Mouse (Mus musculus) bone marrow macrophage, adult 2 months (primary cell): ENCODE data around the gene Mthfr. TPM values are rescaled to one million over a fixed set of nuclear protein-coding genes. Genes with fewer than 3 reads are reported as not detected.
A peak's percentile ranks its signal among the peaks of the same experiment; 100 is the strongest.

Experiments used
- H3K27ac ChIP-seq: 2 replicates; pipeline ENCODE4 v1.5.1; 2012; ENCODE audit warnings: low read depth, low read length; ENCODE audit not compliant: insufficient read depth
- H3K4me1 ChIP-seq: 2 replicates; pipeline ENCODE4 v1.6.1; 2012; ENCODE audit warnings: low read length; ENCODE audit not compliant: control insufficient read depth, insufficient read depth
- H3K4me3 ChIP-seq: 2 replicates; pipeline ENCODE4 v1.5.1; 2012; ENCODE audit warnings: mild to moderate bottlenecking, low read length, moderate library complexity; ENCODE audit not compliant: insufficient read depth
- CTCF ChIP-seq: IDR thresholded peaks from 2 replicates; pipeline ENCODE4 v1.5.1; 2012; ENCODE audit warnings: low read depth, mild to moderate bottlenecking, low read length, moderate library complexity
- POLR2A ChIP-seq: IDR thresholded peaks from 2 replicates; pipeline ENCODE4 v1.6.1; 2012; ENCODE audit warnings: mild to moderate bottlenecking, low read depth, low read length, borderline replicate concordance
- polyA plus RNA-seq: library from polyadenylated mRNA; stranded (reverse); fragments of >200 nt; gene quantifications from 2 replicates; pipeline ENCODE4 v1.2.4, GENCODE M21; 2012; ENCODE audit not compliant: missing spikeins, insufficient read depth, insufficient read length

The Mthfr gene
- polyA plus RNA-seq, 1 experiment: 59.0 TPM

- H3K4me3 ChIP-seq: no peak overlapping the region
- no peak overlapping the region for H3K27ac ChIP-seq
- TF ChIP-seq POLR2A (no peak), CTCF (no peak)
- peaks cover 10% of the 10 kb centered on the region for H3K4me1 ChIP-seq
Measured at GRCm38 (mm10) chr4:148079212-148079611, 40.3 kb downstream of the Mthfr start.

DNA sequence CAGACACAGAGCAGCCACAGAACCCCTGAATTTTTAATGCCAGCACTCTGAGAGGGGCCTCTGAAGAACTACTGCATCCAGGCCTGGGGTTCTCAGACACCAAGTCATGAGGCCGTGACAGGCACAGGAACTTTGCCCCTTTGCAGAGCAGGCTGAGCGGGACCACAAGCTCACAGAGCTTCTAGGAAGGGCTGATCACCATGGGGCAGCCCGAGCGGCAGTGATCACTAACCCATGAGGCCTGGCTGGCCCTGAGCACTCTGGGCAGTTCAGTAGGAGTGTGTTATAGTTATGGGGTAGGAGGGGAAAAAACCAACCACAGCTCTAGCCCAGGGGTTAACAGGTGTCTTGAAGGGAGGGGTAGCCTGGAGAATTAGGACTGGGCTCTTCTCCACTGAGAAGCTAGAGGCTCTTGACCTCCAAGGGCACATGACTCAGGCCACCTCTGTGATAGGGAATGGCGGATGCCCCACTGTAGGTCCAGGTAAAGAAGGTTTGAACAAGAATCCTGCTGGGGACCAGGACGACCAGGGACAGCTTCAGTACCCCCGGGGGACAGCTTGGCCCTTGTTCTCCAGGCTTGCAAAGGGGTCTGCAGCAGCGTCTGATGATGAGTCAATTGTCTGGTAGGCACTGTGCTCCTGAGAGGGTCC lies 41.2 kb downstream of the Mthfr start:
- H3K27ac ChIP-seq: no peak overlapping the region
- no peak for TF ChIP-seq POLR2A
- no peak for TF ChIP-seq CTCF
- H3K4me1 ChIP-seq: peaks cover 12% of the 10 kb centered on the region
- H3K4me3 ChIP-seq: no peak overlapping the region

GRCm38 (mm10) chr4:148080597-148080973 lies 41.7 kb downstream of the Mthfr start:
- H3K4me1 ChIP-seq: peaks cover 17% of the 10 kb centered on the region
- no peak overlapping the region for H3K4me3 ChIP-seq
- TF ChIP-seq CTCF (no peak), POLR2A (no peak)
- no peak overlapping the region for H3K27ac ChIP-seq

GRCm38 (mm10) chr4:148081201-148081600 lies 42.3 kb downstream of the Mthfr start:
- Histone ChIP-seq H3K27ac (no peak overlapping the region), H3K4me3 (no peak overlapping the region), H3K4me1 (peaks cover 22% of the 10 kb centered on the region)
- no peak for TF ChIP-seq POLR2A
- no peak for TF ChIP-seq CTCF

DNA sequence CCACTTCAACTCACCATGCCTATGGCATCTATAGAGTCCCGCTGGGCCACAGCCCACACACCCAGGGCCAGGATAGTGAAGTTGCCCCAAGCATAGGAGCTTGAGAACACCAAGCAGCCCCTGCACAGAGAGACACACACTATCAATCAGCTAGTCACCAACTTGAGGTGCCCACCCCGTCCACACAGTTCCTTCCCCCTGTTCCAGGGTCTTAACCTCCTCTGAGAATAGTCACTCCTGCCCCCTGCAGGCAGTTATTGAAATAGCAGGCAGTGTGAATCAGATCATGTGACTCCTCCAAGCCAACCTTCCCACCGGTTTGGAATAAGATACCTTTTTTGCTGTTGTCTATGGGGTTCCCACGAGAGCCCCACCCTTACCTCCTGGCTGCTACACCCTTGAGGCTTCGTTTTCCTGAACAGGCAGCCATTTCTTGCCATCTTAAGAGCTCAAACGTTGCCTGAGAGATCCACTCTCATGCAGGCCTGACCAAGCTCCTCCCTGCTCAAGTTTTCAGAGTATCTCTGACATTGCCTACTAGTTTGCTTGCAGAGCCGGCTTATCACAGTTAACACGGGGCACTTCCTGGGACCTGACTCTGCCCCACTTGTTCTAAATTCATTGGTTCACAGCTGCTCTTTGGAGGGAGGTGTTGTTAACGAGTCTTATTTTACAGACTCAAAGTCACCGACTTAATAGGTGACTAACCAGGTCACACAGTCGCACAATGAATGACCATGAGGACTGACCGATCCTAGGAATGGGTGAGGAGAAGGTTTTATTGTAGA lies 43.6 kb downstream of the Mthfr start:
- H3K27ac ChIP-seq: no peak overlapping the region

GRCm38 (mm10) chr4:148083176-148083899 lies 44.5 kb downstream of the Mthfr start:
- TF ChIP-seq POLR2A (no peak), CTCF (no peak)
- Histone ChIP-seq H3K4me3 (no peak overlapping the region), H3K4me1 (peaks cover 31% of the 10 kb centered on the region), H3K27ac (no peak overlapping the region)

More for the DNA sequence above, 43.6 kb downstream of the Mthfr start:
- no peak overlapping the region for H3K4me3 ChIP-seq
- peak; percentile 49; the same call in 1 of the 2 replicates for TF ChIP-seq CTCF
- no peak for TF ChIP-seq POLR2A
- peaks cover 27% of the 10 kb centered on the region for H3K4me1 ChIP-seq

GRCm38 (mm10) chr4:148084261-148084714 lies 45.4 kb downstream of the Mthfr start:
- TF ChIP-seq POLR2A (no peak), CTCF (no peak)
- Histone ChIP-seq H3K4me1 (peaks cover 32% of the 10 kb centered on the region), H3K27ac (no peak overlapping the region), H3K4me3 (no peak overlapping the region)

DNA sequence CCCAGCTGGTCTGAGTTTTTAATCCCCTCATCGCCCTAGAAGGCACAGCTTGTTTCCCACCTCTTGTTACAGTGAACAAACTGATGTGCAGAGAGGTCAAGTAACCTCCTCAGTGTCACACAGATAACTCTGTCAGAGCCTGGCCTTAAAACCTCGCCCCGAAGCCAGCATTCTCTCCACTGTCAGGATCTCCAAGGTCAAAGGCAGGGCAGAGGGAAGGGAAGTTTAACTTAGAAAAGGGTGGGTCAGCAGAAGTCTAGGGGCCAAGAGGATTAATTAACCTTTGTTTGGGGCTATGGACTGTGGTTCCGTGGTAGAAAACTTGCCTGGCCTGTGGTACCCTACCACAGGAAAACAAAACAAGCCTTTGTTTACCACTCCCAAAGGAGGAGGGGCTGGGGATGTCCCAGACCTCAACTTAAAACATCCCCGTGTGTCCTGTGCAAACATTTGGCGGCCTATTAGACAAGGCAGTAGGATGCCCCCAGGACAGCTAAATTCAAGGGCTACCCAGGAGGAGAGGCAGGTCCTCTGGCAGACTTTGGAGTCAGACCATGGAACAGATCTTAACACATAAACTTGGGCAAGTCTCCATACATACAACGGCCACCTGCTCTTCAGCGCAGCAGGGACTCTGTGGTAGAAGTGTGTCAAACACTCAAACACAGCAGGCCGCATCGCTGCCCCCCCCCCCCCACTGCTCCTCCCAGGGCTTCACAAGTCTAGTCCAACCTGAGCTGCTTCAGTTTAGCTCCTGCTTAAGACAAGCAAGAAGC lies 46.4 kb downstream of the Mthfr start:
- H3K4me1 ChIP-seq: peaks cover 32% of the 10 kb centered on the region

GRCm38 (mm10) chr4:148085907-148086305 lies 47.0 kb downstream of the Mthfr start:
- Histone ChIP-seq H3K4me3 (no peak overlapping the region), H3K27ac (no peak overlapping the region), H3K4me1 (peaks cover 32% of the 10 kb centered on the region)
- TF ChIP-seq CTCF: no peak
- no peak for TF ChIP-seq POLR2A

More for the DNA sequence above, 46.4 kb downstream of the Mthfr start:
- no peak for TF ChIP-seq POLR2A
- TF ChIP-seq CTCF: no peak
- H3K27ac ChIP-seq: no peak overlapping the region
- no peak overlapping the region for H3K4me3 ChIP-seq
